Mouse (Mus musculus): ENCODE results near the gene Twf2.
A peak's percentile ranks its signal among the peaks of the same experiment; 100 is the strongest.
"Not testable (repeated sequence)": the region's sequence is repeated elsewhere in the genome, so short reads cannot be mapped to it uniquely, and the experiment has no call there.

Gene Twf2

DNA sequence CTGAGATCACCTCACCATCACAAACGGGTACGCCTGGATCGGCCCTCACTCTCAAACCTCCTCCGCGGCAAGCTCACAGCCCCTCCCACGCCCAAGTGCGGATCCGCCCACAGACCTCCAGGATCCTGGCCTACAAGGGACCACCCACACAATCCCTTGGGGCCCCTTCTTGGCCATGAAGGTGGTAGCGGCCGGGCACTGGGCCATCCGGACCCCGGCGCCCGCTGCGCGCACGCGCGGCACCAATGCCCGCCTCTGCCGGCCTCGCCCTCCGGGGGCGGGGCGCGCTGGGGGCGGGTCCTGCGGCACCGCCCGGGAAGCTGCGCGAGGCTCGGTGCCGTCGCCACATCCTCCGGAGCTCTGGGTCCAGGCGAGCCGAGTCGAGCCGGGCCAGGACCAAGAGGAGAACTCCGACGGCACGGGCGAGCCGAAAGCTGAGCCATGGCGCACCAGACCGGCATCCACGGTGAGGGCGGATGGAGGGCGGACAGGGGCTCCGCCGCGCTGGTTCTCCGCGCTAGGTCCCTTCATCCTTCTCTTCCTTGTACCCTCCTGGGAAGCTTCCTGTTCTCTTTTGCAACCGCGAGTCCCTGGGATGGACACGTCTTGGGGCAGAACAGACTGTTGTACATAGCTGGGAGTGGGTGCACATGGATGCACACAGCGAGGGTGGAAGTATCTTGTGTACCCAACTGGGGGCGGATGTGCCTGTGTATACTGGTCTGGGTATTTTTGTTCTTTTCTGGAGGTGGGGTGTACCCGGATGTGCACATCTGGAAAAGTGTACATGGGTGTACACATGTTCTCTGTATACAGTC is at the start of gene Twf2:
TSS of gene Twf2 (plus strand) at position 290 of the 818 bp plus-strand sequence.
- DNase-seq (ENCODE audit: low read depth): peak; percentile 92

DNA sequence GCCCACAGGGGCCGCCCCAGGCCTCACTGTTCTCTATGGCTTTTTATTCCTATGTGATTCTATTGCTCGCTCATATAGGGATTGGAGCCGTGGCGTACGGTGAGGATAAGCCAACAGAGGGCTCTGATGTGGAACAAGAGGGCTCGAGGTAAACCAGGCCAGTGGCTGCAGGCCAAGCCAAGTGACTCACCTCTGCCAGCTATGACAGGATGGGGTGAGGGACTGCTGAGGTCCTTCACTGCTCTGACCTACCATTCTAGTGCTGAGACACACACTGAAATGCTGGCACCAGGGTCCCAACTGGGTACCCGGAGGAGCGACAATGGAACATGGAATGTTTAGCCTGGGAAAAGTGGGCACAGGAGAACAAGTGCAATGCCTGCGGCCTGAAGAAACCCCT is 48.8 kb upstream of the Twf2 start:
- DNase-seq (ENCODE audit: low read depth): peak; percentile 28

DNA sequence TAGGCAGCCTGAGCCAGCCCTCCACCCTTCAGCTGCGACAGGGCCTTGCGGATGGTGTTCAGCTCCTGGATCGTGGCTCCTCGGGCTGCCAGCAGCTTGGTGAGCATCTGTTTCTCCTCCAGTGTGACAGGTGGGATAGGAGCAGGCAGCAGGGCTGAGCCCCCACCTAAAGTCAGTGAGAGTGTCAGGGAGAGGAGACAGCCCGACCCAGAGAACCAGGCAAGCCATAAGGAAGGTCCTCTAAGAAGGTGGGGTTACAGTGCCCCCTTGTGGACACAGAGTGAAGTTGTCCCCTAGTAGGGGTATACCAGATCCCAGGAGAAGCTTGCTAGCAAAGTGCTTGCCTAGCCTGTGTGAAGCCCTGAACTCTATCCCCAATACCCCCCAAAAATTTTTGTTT is 46.5 kb upstream of the Twf2 start:
- DNase-seq (ENCODE audit: low read depth): peak; percentile 79

DNA sequence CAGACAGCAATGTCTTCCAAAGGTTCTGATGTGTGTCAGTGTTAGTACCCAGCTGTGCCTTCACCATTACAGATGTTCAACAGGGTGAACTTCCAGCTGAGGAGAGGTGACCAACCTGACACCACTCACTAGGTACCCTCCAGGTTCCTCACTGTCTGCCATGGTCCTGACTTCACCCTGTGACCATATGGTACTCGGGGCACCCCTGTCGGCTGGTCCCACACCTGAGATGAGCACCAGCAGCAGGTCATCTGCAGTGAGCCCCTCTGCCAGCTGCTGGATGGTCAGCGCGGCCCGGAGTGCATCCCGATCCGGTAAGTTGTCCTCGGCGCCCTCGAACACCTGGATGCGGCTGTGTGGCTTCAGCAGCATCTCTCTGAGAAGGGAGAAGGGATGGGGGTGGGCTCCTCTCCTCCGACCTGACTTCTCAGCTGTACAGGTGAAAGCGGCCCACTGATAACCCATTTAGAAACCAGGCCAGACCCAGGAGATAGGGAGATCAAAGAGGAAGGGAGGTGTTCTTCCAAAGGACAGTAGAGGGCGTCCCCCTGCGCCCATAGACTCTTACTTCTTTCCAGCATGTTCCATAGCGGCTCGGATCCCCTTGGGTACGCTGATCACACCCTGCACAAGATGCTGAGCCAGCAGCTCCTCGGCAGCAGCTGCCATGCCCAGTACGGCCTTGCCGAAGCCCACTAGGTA is 45.8 kb upstream of the Twf2 start:
- no peak for DNase-seq (ENCODE audit: low read depth)

DNA sequence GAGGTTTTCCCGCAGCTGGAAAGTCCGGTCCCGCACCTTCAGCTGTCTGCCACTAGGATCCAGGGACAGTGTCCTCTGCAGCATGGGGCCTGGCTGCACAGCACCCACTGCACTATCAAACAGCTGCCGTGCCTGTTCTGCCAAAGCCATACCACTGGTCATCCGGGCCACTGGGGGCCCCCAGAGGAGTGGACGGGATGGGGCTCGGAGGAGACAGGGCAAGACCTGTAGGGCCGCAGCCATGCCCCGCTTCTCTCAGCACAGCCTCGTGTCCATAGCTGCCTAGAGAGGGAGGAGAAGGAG is 45.3 kb upstream of the Twf2 start:
- no peak for DNase-seq (ENCODE audit: low read depth)

DNA sequence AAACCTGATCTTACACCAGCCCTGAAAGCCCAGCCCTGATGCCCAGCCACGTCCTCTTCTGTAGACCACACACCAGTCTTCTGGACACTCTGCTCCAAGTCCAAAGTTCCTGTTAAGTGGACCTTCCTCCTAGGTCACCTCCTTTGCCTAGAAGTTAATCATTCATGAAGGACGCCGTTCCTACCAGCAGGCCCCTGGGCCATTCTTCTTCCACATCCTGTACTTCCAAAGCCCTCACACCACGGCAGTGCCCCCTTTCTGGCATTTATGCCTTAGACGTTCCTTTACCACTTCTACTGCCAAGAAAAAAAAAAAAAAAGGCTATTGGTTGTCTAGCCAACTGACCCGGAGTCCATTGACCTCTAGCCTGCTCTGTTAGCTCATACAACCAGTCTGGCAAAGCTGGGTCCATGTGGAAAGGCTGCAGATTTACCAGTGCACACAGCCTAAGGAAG is 44.8 kb upstream of the Twf2 start, which contains the start of gene Glyctk:
TSS of gene Glyctk (minus strand) at position 102 of the 455 bp plus-strand sequence.
- no peak for DNase-seq (ENCODE audit: low read depth)

DNA sequence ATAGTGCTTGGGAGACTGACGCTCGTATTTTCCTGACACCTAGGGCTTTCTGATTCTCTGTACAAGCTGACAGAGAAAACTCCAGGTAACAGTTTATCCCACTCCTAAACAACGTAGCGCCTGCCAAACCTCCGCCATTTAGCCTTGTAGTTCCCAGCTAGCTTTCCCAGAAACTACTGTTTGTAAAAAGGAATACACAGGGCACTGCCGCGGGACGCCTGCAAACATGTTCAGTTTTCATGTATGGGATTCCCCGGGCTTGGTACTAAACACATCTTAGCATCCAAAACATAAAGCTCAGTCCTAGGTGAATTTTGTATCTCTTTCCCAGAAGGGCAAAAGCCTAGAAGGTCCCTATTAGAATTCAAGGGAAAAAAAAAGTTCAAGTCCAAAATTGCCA is 43.7 kb upstream of the Twf2 start:
- DNase-seq (ENCODE audit: low read depth): no peak

DNA sequence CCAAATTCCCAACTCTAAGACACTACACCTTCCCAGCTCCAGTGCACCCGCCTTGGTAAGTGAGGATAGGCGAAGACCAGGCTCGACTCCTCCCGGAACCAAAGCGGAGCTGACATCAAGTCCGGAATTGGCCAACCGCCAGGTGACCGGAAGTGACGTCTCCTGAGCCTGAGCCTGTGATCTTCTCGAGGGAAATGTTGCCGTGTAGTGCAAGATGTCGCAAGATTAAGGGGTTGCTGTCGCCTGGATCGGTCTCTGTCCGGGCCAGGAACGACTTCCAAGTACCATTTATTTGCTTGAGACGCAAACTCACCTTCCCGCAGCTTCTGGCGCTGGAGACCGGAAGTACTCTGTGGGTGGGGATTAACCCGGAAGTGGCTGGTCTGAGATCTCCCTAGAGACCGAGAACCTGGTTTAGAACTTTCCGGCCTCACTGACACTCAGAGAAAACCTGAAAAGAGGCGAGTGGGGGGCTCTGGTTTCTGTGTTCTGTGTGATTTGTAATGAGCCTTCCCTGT is 43.1 kb upstream of the Twf2 start:
- DNase-seq (ENCODE audit: low read depth): peak; percentile 94

DNA sequence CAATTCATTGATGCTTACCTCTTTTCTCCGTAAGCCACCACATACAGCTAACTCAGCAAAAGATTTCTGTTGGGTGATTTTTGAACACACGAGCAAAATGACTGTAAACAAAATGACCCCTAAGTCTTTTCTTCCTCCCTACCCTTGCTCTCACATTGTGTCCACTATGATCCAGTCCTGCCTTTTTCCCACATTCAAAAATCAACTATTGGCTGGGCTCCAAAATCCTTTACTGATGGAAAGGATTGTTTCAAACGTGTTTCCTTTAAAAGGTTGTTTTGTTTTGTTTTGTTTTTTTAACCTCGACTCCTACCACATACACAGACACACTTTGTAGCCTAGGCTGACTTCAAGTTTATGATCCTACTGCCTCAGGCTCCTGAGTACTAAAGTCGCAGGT is 42.5 kb upstream of the Twf2 start:
- DNase-seq (ENCODE audit: low read depth): no peak

DNA sequence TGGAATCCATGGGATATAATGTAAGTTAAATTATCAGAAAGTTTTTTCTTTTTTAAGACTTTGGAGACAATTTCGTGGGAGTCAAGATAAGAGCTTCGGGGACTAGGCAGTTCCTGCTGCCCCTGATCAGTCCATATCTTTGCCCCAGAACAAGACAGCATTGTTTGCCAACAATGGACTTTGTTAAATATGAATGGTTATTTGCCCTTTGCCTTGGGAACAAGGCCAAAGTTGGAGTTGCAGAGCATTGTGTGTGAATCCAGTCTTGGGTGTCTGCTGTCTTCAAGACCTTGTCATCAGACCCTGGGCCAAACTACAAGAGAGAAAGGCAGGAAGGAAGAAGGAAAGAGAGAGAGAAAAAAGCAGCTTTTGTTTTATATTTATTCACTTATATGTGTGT is 36.2 kb upstream of the Twf2 start:
- DNase-seq (ENCODE audit: low read depth): no peak

DNA sequence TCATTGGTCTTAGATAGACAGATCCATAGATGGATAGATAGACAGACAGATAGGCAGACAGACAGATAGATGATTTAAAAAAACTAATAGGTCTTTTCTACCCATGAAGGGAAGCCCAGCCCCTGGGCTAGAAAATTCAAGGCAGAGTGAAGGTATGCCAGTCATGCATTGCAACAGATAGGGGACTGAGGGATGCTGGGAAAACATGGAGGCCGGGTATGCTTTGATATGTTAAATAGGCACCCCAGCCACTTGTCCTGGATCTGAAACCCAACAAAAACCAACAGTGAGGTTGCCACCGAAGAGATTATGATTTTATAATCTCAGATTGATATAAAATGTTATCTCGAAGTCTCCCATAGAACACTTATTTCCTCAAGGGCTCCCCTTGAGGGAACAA is 35.7 kb upstream of the Twf2 start:
- no peak for DNase-seq (ENCODE audit: low read depth)

DNA sequence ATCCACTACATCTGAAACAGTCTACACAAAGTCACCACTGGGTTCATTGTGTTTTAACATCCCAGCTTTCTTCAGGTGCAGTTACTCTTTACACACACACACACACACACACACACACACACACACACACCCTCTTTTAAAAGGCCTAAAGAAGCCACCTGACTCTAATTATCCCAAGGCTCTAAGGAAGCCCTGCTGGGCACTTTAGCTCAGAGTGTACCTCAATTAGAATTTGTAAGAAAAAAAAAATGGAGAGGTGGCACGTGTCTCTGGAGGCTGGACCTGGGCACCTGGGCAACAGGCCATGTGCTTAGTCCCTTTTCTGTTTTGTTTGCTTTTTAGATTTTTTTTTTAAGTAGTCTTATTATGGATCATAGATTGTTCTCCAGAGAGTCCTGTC is 35.2 kb upstream of the Twf2 start:
- no peak for DNase-seq (ENCODE audit: low read depth)

DNA sequence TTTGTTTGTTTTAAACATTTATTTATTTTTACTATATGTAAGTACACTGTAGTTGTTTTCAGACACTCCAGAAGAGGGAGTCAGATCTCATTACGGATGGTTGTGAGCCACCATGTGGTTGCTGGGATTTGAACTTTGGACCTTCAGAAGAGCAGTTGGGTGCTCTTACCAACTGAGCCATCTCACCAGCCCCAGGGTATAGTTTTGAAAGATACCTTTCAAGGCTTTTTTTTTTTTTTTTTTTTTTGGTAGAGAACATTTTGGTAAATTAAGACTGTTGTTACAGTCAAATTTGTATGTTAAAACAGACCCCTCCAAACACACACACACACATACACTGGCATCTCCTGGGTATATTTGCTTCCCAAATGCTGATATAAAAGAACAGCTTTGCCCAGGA is 33.9 kb upstream of the Twf2 start:
- DNase-seq (ENCODE audit: low read depth): not testable (repeated sequence)

DNA sequence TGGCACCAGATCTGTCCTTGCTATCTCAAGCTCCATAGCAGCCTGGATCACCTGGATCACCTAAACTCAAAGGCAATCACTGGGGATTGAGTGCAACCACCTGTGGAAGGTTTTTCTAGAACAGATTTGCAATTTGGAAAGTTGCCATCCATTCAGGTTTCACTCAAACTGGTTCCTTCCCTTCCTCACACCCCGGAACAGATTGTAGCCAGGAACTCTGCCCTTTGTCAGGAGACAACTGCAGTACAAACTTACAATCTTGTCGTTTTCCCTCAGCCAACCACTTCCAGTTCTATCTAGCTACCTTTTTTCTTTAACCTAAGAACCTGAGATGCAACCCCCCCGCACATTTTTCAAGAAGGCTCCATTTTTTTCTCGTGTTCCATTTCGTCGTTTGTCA is 33.0 kb upstream of the Twf2 start:
- DNase-seq (ENCODE audit: low read depth): no peak

DNA sequence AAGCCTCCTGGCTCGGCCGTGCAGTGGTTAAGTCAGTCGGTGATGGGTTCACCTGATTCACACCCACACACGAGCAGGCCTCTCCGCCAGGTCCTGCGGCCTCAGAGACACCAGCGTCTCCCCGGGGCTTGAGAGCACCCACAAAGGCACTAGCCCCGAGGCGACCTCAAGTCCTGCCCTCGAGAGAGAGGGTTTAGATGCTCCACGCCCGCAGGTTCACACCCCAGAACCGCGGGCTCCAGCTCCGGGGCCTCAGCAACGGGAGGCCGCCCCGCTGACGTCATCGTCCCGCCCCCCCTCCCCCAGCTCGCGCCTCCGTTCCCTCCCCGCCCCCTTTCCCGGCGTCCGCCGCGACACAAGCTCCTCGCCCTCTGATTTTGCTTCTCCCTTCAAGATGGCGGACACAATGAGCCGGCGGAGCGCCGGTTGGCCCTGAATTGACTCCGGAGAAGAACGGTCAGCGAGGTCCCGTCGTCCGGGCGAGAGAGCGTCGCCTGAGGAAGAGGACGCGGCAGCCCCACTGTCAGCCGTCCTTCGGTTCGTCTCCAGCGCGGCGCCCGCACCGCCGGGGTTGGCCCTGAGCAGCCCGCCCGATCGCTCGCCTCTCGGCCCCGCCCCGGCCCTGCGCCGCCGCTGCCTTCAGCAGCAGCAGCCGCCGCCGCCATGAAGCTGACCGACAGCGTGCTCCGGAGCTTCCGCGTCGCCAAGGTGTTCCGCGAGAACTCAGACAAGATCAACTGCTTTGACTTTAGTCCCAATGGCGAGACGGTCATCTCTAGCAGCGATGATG is 32.2 kb upstream of the Twf2 start, which contains the start of gene Wdr82:
TSS of gene Wdr82 (plus strand) at position 373 of the 790 bp plus-strand sequence.
- peak; percentile 95 for DNase-seq (ENCODE audit: low read depth)

DNA sequence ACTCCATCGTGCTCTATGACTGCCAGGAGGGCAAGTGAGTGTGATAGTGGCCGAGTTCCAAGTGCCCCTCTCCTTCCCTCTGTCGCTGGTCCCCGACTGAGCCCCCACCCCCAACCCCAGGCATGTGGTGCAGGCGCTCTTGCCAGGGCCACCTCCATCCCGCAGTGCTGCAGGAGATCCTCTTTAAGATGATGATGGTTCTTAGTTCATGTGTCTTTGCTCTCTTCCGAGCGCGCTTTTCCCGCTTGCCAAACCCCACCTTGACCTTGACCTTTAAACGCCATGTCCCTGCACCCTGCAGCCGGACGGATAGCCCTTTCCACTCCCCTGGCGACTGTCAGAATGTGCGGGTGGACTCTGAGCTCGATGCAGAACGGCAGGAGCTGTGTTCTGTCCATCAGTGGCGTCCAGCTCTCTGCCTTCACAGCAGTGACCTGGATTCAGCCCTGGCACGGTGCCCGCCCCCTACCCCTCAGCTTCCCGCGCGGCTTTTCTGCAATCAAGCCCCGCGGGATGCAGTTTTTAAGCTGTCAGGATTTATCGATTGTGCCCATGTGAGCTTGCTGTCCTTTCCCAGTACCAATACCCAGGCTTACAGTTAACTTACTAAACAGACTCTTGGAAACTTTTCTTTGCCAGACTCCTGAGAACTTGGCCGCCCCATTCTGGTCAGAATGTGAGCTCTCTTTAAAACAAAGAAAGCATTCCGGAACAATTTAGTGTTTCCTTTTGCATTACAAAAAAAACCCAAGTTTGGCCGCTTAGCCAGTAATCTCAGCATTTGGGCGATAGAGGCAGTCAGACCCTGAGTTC is 31.4 kb upstream of the Twf2 start:
- peak; percentile 74 for DNase-seq (ENCODE audit: low read depth)

DNA sequence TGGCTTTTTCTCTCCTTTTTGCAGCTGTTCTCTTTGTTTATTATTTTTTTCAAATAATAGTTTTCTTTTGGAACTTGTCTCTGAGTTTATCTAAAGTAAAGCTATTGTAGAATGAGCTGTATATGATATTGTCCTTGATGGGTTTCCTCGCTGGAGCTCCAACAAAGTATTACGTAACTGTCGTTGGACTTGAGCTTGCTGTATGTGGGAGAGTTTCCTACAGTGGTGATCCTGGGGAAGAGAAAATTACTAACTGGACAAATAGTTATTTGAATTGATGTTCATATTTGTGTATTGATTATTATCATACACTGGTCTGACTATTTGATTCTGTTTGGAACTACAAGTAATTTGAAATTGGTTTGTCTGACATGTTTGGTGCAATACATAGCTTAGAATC is 30.4 kb upstream of the Twf2 start:
- DNase-seq (ENCODE audit: low read depth): no peak

DNA sequence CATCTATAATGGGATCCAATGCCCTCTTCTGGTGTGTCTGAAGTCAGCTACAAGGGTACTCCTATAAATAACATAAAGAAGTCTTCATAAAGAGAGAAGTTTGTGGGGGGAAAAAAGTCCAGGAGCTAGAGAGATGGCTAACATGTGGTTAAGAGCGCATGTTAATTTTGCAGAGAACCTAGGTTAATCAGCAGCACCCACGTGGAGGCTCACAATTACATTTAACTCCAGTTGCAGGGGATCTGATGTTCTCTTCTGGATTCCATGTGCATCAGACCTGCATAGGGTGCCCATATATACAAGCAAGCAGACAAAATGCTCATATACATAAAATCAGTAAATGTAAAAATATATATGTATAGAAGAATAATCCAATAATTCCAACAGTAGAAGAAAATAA is 29.5 kb upstream of the Twf2 start:
- DNase-seq (ENCODE audit: low read depth): no peak

DNA sequence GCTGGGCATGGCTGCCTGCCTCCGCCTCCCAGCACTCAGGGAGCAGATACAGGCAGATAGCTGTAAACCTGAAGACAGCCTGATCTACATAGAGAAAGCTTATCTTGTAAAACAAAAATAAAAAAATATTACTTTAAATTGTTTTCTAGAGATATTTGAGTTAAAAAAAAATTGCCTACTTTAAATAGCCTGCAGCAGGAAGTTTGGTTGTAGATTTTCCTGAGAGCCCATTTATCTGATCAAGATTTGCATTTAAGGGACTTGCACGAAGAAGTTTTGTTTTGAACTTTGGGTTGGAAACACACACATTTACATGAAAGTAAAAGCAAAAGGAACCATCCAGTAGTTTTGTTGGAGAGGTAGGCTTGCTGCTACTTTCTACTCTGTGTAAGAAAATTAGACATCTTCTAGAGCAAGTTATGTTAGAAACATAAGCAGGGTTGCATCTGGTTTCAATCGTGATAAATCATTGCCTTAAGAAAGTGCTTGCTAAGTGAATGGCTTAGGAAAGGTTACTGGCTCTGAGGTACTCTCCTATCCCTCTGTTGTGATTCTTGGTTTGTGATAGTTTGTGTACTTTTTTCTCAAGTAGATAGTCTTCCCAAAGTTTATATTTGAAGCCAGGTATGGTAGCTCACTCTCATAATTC is 27.2 kb upstream of the Twf2 start:
- DNase-seq (ENCODE audit: low read depth): peak; percentile 52

DNA sequence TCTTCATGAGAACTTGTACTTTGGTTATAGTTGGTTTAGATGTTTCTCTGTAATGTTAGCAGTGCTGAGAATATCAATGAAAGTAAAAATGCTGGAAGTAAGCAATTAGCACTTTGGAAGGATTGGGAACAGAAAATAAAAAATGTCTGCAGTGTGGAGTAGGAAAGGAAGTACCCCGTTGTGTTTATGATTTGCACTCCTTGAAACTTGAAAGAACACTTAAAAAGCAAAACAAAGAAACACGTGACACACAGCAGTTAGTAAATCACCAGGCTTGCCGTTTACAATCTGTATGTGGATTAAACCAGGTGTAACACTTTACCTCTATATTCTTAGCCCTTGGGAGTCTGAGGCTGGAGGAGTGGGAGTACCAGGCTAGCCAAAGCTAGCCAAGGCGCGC is 26.1 kb upstream of the Twf2 start:
- DNase-seq (ENCODE audit: low read depth): no peak

DNA sequence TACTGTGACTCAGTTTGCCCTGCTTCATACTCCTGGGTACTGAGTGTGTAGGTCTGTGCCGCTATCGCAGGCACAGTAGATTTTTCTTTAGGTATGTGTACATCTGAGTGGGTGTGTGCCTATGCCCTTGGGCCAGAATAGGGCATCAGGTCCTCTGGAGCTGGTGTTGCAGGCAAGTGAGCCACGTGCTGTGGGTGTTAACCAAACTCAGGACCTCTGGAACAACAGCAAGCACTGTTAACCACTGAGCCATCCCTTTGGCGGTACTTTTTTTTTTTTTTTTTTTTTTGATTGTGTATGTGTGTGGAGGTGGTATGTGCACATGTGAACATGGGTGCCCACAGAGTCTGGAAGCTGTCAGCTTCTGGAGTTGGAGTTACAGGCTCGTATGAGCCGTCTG is 25.1 kb upstream of the Twf2 start:
- no peak for DNase-seq (ENCODE audit: low read depth)

Measured in NIH3T3 (cell line).